Mouse (Mus musculus): ENCODE results near the gene Tex2.

DNA sequence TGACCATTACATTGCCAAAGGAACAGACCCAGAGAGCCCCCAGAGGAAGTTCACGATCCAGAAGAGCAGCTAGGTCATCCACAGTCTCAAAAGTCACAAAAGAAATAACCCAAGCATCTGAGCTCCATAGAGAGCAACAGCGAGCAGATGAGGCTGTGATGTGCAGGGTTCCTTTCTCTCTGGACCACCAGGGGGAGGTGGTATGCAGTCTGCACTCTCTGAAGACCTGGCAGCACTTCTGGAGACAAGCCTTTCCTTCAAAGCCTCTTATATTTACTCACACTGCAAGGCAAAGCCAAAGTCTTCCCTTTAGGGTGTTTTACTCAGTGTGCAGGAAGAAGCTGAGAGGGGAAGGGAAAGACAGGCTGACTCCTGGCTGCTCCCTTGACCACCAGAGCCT is 100.1 kb downstream of the Tex2 start:
- TF ChIP-seq POLR2A (IDR thresholded peaks at IDR 0.05; ENCODE audit: control insufficient read depth, extremely low read depth, insufficient read depth, low read length, poor library complexity) (no peak), CTCF (IDR thresholded peaks at IDR 0.05; ENCODE audit: borderline replicate concordance, control insufficient read depth, extremely low read depth, insufficient read depth, low read length, poor library complexity) (no peak)

Measured in thymus, adult 2 months (tissue).